Mouse (Mus musculus): ENCODE measurements at regions not wholly inside any gene's neighbourhood (a gene's known extent, or its start where the extent isn't known, plus 50 kb on each side); places are given as distances from the start of the nearest gene placed in this dataset.

- TF ChIP-seq CTCF (IDR thresholded peaks at IDR 0.05; ENCODE audit: control insufficient read depth, insufficient read depth, low read length) = no peak
- no peak for TF ChIP-seq POLR2A (IDR thresholded peaks at IDR 0.05; ENCODE audit: borderline replicate concordance, control insufficient read depth, low read depth, low read length)
Observed at GRCm38 (mm10) chr10:3633871-3634496, 93.9 kb downstream of the Iyd start.
